Mouse (Mus musculus) intestine, embryonic 16.5 days (tissue): ENCODE results near the gene Nacc2. TPM values are rescaled to one million over a fixed set of nuclear protein-coding genes. Genes with fewer than 3 reads are reported as not detected.

Experiments
- ATAC-seq: fragments of 200-750 bp; cut with Nextera tagmentation; 2 replicates; pipeline ENCODE4 v1.8.0; 2017; ENCODE audit warnings: moderate TSS enrichment, moderate library complexity
- H3K27ac ChIP-seq: fragments of 300-500 bp; sonication (generic); 2 replicates; pipeline ENCODE4 v1.5.1; 2014; ENCODE audit warnings: mild to moderate bottlenecking, low read length
- H3K27me3 ChIP-seq: fragments of 300-500 bp; sonication (generic); replicated peaks from 2 replicates; pipeline ENCODE4 v1.6.1; 2014; ENCODE audit warnings: low read length, control low read depth, mixed read lengths; ENCODE audit not compliant: control insufficient read depth, insufficient read depth
- H3K36me3 ChIP-seq: fragments of 300-500 bp; sonication (generic); 2 replicates; pipeline ENCODE4 v1.6.1; 2014; ENCODE audit warnings: low read length, control low read depth; ENCODE audit not compliant: control insufficient read depth, insufficient read depth
- H3K4me1 ChIP-seq: fragments of 300-500 bp; sonication (generic); 2 replicates; pipeline ENCODE4 v1.6.1; 2014; ENCODE audit warnings: low read length, control low read depth, mixed read lengths; ENCODE audit not compliant: control insufficient read depth, insufficient read depth
- H3K4me2 ChIP-seq: fragments of 300-500 bp; sonication (generic); 2 replicates; pipeline ENCODE4 v1.6.1; 2014; ENCODE audit warnings: low read depth, low read length, control low read depth
- H3K4me3 ChIP-seq: fragments of 300-500 bp; sonication (generic); 2 replicates; pipeline ENCODE4 v1.5.1; 2014; ENCODE audit warnings: mild to moderate bottlenecking, low read length
- H3K9ac ChIP-seq: fragments of 300-500 bp; sonication (generic); 2 replicates; pipeline ENCODE4 v1.6.1; 2014; ENCODE audit warnings: low read depth, low read length
- H3K9me3 ChIP-seq: fragments of 300-500 bp; sonication (generic); 2 replicates; pipeline ENCODE4 v1.6.1; 2016; ENCODE audit warnings: low read length, control low read depth; ENCODE audit not compliant: control insufficient read depth
- WGBS: fragments of 180-500 bp; shearing (Covaris S2); extraction: QIAGEN DNeasy Blood & Tissue Kit; methylation state at CpG from one replicate; pipeline ENCODE4 v1.1.7; 2014; 5-methylcytosine and 5-hydroxymethylcytosine counted together
- polyA plus RNA-seq: library from polyadenylated mRNA; unstranded; fragments of >200 nt; fragmentation: Nextera tagmentation; extraction: Ambion mirVana; gene quantifications from 2 replicates; pipeline ENCODE4 v1.2.1, GENCODE M21; 2015

The Nacc2 gene
- 18.6 and 20.4 TPM in 2 replicates for polyA plus RNA-seq

DNA sequence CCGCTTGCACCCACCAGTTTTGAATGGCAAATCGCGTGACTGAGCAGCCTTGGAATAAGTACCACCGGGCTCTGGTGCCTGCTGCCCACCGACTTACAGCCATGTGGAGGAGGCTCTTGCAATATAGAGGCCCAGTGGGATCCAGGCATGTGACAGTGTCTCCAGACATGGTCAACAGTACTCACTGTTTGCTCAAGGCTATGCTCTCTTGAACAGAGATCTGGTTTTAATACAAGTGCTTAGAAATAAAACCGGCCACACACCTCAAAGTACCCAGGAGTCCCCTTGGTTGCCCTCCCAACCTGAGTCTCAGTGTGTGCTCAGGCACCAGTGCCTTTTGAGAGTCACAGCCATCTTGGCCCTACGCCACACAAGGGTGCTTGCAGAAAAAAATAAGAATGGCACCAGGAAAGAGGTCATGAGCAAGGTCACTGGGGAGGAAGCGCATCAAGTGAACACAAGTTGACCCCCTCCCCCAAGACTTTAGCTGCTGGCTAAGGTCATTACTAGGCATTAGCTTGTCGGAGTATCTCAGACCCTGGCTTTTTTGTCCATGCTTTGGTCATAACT is at the start of gene Nacc2:
TSS of gene Nacc2 (minus strand) at position 142 of the 570 bp plus-strand sequence.
- Histone ChIP-seq H3K27me3 (no peaks in the 10 kb centered on the region), H3K27ac (peak within 1 kb of the TSS; percentile 75), H3K9me3 (no peaks in the 10 kb centered on the region), H3K9ac (peak within 1 kb of the TSS; percentile 91), H3K4me3 (peak within 1 kb of the TSS; percentile 86), H3K4me2 (peak within 1 kb of the TSS; percentile 94), H3K4me1 (peaks cover 40% of the 10 kb centered on the region), H3K36me3 (no peaks in the 10 kb centered on the region)
- 30% methylated on average over 9 of the region's 9 CpGs for WGBS
- peak; percentile 47 for ATAC-seq

GRCm38 (mm10) chr2:26172166-26172565 is 49.1 kb upstream of the Nacc2 start:
- peaks cover 9% of the 10 kb centered on the region; the same call in 1 of the 2 replicates for H3K4me1 ChIP-seq
- no peak overlapping the region for H3K4me3 ChIP-seq
- no peak overlapping the region for H3K27ac ChIP-seq
- no peak overlapping the region for H3K9ac ChIP-seq
- H3K27me3 ChIP-seq, result no peaks in the 10 kb centered on the region
- no peaks in the 10 kb centered on the region for H3K9me3 ChIP-seq
- ATAC-seq, result peak; percentile 69
- WGBS, result 65% methylated on average over 2 of the region's 2 CpGs
- H3K36me3 ChIP-seq, result no peaks in the 10 kb centered on the region
- no peak overlapping the region for H3K4me2 ChIP-seq

GRCm38 (mm10) chr2:26170376-26170775 is 47.4 kb upstream of the Nacc2 start:
- Histone ChIP-seq H3K4me3 (no peak overlapping the region), H3K4me2 (no peak overlapping the region), H3K27ac (no peak overlapping the region), H3K36me3 (no peaks in the 10 kb centered on the region), H3K27me3 (no peaks in the 10 kb centered on the region), H3K4me1 (peaks cover 9% of the 10 kb centered on the region; the same call in 1 of the 2 replicates), H3K9ac (0 out of 2 replicates have a peak overlapping the region, but pooled peaks have one; percentile 10), H3K9me3 (no peaks in the 10 kb centered on the region)
- WGBS, result 49% methylated on average over 2 of the region's 2 CpGs
- no peak for ATAC-seq

DNA sequence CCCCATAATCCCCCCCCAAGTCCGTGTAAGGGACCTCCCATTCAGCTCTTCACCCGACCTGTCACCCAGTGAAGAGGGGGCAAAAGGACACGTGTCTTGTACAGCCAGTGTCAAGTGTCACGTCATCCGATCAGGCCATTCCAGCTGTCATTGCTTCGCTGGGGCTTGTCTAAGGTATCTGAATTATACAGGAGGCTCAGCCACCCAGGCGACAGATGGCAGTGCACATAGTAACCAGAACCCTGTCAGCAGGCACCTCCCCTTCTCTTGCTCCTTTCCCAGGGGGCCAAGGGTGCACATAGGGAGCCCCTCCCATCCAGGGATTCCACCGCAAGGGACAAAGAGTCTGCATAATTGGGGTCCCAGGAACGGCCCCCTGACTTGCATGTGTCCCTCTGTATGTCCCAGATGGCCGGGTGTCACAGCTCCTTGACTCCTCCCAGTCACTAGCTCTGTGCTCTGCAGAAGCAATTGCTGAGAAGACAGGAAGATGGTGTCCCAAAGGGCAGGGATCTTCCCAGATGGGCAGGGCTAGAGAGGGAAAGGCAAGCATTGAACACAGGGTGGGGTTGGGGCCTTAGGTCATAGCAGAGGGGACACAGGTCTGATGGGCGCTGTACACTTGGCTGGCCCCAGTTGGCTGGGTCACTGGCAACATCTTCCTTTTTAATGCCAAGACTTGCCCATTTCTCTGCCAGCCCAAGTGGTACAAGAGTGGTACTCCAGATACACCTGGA is 46.0 kb upstream of the Nacc2 start:
- WGBS, result 32% methylated on average over 11 of the region's 11 CpGs
- peak; percentile 19; the same call in 1 of the 2 replicates for ATAC-seq
- H3K9ac ChIP-seq, result no peak overlapping the region

GRCm38 (mm10) chr2:26166890-26167289 is 43.9 kb upstream of the Nacc2 start:
- Histone ChIP-seq H3K36me3 (no peaks in the 10 kb centered on the region), H3K4me2 (no peak overlapping the region), H3K27ac (no peak overlapping the region), H3K27me3 (no peaks in the 10 kb centered on the region), H3K4me1 (peaks cover 6% of the 10 kb centered on the region; the same call in 1 of the 2 replicates), H3K4me3 (no peak overlapping the region), H3K9ac (no peak overlapping the region), H3K9me3 (no peaks in the 10 kb centered on the region)
- 76% methylated on average over 3 of the region's 3 CpGs for WGBS
- ATAC-seq, result no peak

More for the DNA sequence above, 46.0 kb upstream of the Nacc2 start:
- no peak overlapping the region for H3K27ac ChIP-seq
- H3K36me3 ChIP-seq, result no peaks in the 10 kb centered on the region
- no peaks in the 10 kb centered on the region for H3K9me3 ChIP-seq
- no peaks in the 10 kb centered on the region for H3K27me3 ChIP-seq
- peaks cover 9% of the 10 kb centered on the region; the same call in 1 of the 2 replicates for H3K4me1 ChIP-seq
- H3K4me2 ChIP-seq, result no peak overlapping the region
- H3K4me3 ChIP-seq, result no peak overlapping the region

GRCm38 (mm10) chr2:26158064-26158463 is 35.0 kb upstream of the Nacc2 start:
- Histone ChIP-seq H3K36me3 (no peaks in the 10 kb centered on the region), H3K4me3 (no peak overlapping the region), H3K9ac (no peak overlapping the region), H3K4me1 (no peaks in the 10 kb centered on the region), H3K27ac (no peak overlapping the region), H3K9me3 (no peaks in the 10 kb centered on the region), H3K27me3 (no peaks in the 10 kb centered on the region), H3K4me2 (no peak overlapping the region)
- 88% methylated on average over 9 of the region's 9 CpGs for WGBS
- no peak for ATAC-seq

DNA sequence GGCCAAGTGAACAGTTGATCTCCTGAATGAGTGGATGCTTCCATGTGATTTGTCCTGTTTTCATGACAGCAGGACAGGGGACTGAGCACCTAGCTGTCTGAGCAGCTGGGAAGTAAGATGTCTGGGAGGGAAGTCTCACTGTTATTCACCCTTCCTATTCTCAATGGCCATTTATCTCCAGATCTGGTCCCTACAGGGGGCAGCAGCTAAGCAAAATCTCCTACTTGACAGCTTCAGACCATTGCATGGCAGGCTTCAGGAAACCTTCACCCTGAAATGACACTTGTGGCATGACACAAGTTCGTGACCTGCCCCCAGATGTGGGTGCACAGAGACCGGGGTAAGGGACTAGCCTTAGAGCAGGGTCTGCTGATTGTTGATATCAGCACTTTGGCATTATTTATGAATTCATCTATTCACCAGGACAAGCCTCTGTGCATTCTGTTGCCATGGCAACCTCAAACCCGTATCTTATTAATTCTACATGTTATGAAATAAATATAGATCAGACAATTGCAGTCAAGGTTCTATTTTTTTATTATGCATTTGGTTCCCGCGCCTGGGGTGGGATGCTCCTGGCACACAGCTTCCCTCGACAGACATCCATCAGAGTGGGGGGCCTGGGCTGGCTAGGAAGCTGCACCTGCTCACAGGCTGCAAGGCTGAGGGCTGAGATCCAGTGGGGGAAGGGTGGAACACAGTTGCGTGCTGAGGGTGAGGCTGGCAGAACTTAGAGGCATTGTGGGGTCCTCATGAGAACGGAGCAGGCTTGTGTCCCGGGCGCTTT is 33.4 kb upstream of the Nacc2 start:
- no peak for ATAC-seq
- H3K9me3 ChIP-seq, result no peaks in the 10 kb centered on the region

GRCm38 (mm10) chr2:26155737-26156136 is 32.7 kb upstream of the Nacc2 start:
- H3K27me3 ChIP-seq, result no peaks in the 10 kb centered on the region
- no peak for ATAC-seq
- no peaks in the 10 kb centered on the region for H3K4me1 ChIP-seq
- no peak overlapping the region for H3K4me2 ChIP-seq
- 53% methylated on average over 3 of the region's 3 CpGs for WGBS
- no peak overlapping the region for H3K4me3 ChIP-seq
- no peaks in the 10 kb centered on the region for H3K9me3 ChIP-seq
- H3K9ac ChIP-seq, result no peak overlapping the region
- no peaks in the 10 kb centered on the region for H3K36me3 ChIP-seq
- no peak overlapping the region for H3K27ac ChIP-seq

More for the DNA sequence above, 33.4 kb upstream of the Nacc2 start:
- Histone ChIP-seq H3K9ac (0 out of 2 replicates have a peak overlapping the region, but pooled peaks have one; percentile 24), H3K27ac (no peak overlapping the region), H3K4me2 (no peak overlapping the region), H3K27me3 (no peaks in the 10 kb centered on the region), H3K36me3 (no peaks in the 10 kb centered on the region), H3K4me1 (no peaks in the 10 kb centered on the region), H3K4me3 (no peak overlapping the region)
- WGBS, result 71% methylated on average over 10 of the region's 10 CpGs

- no peak overlapping the region for H3K9ac ChIP-seq
- 66% methylated on average over 5 of the region's 5 CpGs for WGBS
- no peak overlapping the region for H3K4me3 ChIP-seq
- H3K36me3 ChIP-seq, result no peaks in the 10 kb centered on the region
- no peak overlapping the region for H3K27ac ChIP-seq
- 0 out of 2 replicates have a peak, but pooled peaks have one; percentile 21 for ATAC-seq
- H3K27me3 ChIP-seq, result no peaks in the 10 kb centered on the region
- H3K4me1 ChIP-seq, result no peaks in the 10 kb centered on the region
- H3K9me3 ChIP-seq, result no peaks in the 10 kb centered on the region
- no peak overlapping the region for H3K4me2 ChIP-seq
Observed at GRCm38 (mm10) chr2:26154586-26154985, 31.6 kb upstream of the Nacc2 start.
